Mouse (Mus musculus): ENCODE results near the gene Plac9a.
"Not testable (repeated sequence)": the region's sequence is repeated elsewhere in the genome, so short reads cannot be mapped to it uniquely, and the experiment has no call there.

Gene Plac9a

GRCm38 (mm10) chr14:25903000-25903399 is at the start of gene Plac9a:
Gene Plac9a (minus strand): TSS chr14:25903100.
- not testable (repeated sequence) for DNase-seq (ENCODE audit: low spot score in 2 of 2)

DNA sequence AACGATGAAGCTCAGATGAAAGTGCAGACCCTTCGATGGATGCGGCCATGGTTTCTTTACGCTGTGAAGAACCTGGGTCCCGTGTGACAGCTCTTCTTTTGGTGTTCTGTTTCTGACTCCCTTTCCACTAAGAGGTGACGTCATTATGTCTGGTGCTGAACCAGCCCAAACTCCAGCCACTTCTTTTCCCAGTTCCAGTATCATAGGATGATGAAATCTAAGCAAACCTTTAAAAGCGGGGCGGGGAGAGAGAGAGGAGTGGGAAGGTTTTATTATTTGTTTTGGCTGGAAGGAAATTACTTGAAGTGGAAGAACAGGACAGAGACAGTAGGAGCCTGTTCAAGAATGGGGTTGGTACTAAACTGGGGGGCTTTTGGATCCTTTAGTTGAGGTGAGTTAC is 35.1 kb upstream of the Plac9a start, which contains the start of gene Cphx1:
TSS of gene Cphx1 (plus strand) at position 301 of the 400 bp plus-strand sequence.
- DNase-seq (ENCODE audit: low spot score in 2 of 2) = not testable (repeated sequence)

- not testable (repeated sequence) for DNase-seq (ENCODE audit: low spot score in 2 of 2)
These were observed 34.1 kb upstream of the Plac9a start for GRCm38 (mm10) chr14:25936867-25937630.

GRCm38 (mm10) chr14:25927562-25927881 is 24.6 kb upstream of the Plac9a start, which contains the start of gene Tmem254a:
Gene Tmem254a (minus strand): TSS chr14:25927672.
- not testable (repeated sequence) for DNase-seq (ENCODE audit: low spot score in 2 of 2)

DNA sequence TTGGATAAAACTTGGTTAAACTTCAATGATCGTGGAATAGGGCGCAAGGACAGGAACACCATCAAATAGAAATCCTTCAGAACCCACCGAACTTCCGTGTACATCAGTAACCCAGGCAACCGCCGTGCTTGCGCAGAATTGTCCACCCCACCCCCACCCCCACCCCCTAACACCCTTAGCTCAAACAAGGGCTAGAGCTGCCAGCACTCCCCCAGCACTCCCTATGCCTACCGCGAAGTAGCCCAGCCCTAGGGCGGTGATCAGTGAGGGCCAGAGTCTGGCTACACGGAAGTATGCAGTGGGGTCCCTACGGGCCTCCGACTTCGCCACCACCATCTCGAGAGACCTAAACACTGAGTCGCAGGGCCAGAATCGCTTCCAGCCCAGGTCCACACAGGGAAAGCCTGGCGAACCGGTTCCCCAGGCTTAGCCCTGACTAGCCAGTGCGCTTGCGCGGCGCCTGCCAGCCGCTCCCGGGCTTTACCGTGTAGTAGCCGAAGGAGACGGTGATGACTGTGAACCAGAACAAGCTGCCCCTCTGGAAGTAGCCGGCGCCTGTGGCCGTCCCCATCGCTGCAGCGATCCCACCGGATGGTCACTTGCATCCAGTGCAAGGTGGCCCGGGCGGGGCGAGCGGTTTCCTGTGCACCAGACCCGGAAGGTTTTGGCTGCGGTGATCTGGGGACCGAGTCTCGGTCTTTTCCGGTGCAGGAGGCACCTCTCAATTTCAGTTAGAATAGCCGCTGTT is 24.1 kb upstream of the Plac9a start:
- not testable (repeated sequence) for DNase-seq (ENCODE audit: low spot score in 2 of 2)

DNA sequence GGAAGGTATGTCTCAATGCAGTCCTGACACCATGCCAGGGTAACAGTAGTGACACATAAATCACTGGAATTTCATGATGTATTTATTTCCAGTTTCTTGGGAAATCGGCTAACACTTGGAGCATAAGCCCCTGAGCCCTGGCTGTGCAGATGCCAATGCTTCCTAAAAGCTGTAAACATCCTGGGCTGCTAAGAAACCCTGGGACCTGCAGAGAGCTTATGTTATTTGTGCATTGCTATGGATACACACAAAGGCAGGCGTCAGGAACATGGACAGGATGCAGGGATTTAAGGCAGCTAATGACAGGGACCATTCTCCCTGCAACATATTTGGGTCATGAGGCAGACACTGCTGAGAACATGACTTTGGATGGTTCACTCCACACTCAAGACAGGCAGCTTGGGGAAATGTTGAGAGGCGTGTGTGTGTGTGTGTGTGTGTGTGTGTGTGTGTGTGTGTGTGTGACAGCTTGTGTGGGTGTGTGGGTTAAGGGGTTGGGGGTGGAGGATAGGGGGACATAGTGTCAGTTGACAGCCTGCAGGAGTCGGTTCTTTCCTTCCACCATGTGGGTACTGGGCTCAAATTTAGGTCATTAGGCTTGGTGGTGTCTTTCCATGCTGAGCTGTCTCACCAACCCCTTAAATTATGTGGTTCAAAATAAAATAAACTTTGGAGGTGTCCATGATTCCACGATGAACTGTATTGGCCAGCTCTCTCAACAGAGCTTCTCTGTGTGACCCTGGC is 15.7 kb upstream of the Plac9a start:
- not testable (repeated sequence) for DNase-seq (ENCODE audit: low spot score in 2 of 2)

DNA sequence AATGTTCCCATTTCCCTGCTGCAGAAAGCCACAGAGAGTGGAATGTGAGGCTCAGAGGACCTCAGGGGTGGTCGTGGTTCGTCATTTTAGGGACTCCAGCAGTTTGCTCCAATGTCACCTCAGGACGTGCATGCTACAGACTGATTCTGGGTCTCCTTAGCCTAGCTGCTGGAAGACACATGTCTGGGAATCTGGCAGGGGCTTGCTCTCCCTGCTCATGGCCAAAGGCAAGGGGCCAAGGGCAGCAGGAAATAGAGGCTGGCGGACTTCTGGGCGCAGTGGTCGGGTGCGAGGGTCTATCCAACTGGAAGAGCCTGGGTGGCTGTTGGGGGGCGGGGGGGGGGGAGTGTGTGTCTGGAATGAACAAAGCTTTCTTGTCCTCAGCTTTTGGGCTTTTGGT is 6.1 kb upstream of the Plac9a start:
- not testable (repeated sequence) for DNase-seq (ENCODE audit: low spot score in 2 of 2)

- not testable (repeated sequence) for DNase-seq (ENCODE audit: low spot score in 2 of 2)
These were observed 4.4 kb upstream of the Plac9a start for GRCm38 (mm10) chr14:25907272-25907671.

GRCm38 (mm10) chr14:25905243-25905642 is 2.3 kb upstream of the Plac9a start:
- DNase-seq (ENCODE audit: low spot score in 2 of 2) = not testable (repeated sequence)

GRCm38 (mm10) chr14:25895686-25896085 is 7.2 kb downstream of the Plac9a start:
- DNase-seq (ENCODE audit: low spot score in 2 of 2) = not testable (repeated sequence)

- not testable (repeated sequence) for DNase-seq (ENCODE audit: low spot score in 2 of 2)
These were observed 8.3 kb downstream of the Plac9a start for GRCm38 (mm10) chr14:25894566-25894965.

- not testable (repeated sequence) for DNase-seq (ENCODE audit: low spot score in 2 of 2)
These were observed 17.0 kb downstream of the Plac9a start for GRCm38 (mm10) chr14:25885886-25886285.

DNA sequence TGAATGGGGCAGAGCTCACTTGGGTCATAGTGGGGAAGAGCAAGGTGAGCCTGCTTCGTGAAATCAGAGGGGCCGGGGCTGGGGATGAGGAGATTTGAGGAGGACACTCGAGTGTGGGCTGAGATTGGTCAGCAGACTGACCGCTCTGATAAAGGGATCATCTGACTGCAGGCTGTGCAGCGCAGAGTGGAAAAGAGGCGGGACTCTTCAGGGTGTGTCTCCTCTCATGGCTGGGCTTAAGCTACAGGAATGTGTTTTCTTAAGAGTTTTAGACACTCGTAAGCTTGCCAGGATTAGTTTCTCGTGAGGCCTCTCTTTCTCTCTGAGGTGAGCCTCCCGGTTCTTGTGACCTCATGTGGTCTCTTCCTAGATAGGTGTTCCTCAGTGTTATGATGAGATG is 21.1 kb downstream of the Plac9a start:
- not testable (repeated sequence) for DNase-seq (ENCODE audit: low spot score in 2 of 2)

- not testable (repeated sequence) for DNase-seq (ENCODE audit: low spot score in 2 of 2)
These were observed 26.3 kb downstream of the Plac9a start for GRCm38 (mm10) chr14:25876640-25877039.

- DNase-seq (ENCODE audit: low spot score in 2 of 2) = no peak
These were observed 30.2 kb downstream of the Plac9a start for GRCm38 (mm10) chr14:25872461-25873415.

DNA sequence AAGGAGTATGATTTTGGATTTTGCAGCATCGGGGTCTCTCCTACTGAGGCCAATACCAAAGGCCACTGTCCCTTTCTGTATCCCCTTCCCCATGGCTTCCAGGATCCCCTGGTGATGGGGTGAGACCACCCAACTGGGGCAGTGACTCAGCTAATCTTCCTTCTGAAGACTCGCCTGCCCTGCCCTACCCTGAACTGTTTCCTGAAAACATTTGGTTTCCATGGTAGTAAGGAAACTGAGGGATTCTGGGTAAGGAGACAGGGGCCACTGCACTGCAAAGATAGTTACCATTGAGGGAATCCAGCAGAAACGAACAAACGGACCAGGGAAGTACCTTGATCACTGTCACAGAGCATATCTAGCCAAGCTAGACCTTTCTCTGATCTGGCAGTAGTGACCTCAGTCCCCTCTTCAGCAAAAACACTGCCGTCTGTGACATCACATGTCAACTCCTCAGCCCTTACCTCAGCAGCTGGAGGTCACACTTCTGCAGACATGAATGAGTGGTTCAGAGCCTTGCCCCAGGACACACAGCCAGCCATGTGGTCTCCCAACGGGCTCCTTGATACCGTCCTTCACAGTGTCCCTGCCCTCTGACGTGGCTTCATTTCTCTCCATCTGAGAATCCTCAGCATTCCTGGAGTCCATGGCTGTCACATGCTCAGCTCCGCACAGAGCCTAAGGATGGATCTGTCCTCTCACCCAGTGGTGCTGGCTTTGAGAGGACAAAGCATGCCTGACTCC is 33.6 kb downstream of the Plac9a start:
- DNase-seq (ENCODE audit: low spot score in 2 of 2) = no peak

- DNase-seq (ENCODE audit: low spot score in 2 of 2) = no peak
These were observed 34.2 kb downstream of the Plac9a start for GRCm38 (mm10) chr14:25868706-25869105.

DNA sequence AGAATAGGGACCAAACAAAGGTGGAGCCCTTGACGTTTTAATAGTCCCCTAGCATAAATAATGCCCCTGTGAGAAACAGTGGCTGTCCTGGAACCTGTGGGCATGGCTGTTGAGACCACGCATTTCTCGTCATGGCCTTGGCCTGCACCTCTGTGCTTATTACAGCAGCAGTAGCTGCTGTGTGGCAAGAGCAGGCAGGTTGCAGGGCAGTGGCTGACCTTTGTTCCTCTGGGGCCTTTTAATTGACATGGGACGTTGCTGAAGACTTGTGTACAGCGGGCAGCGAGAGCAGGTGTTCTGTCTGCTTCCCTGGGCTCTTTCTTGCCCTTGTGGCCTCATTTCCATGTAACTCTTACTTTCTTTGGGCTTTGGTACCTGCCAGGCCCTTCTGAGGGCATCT is 35.1 kb downstream of the Plac9a start:
- no peak for DNase-seq (ENCODE audit: low spot score in 2 of 2)

DNA sequence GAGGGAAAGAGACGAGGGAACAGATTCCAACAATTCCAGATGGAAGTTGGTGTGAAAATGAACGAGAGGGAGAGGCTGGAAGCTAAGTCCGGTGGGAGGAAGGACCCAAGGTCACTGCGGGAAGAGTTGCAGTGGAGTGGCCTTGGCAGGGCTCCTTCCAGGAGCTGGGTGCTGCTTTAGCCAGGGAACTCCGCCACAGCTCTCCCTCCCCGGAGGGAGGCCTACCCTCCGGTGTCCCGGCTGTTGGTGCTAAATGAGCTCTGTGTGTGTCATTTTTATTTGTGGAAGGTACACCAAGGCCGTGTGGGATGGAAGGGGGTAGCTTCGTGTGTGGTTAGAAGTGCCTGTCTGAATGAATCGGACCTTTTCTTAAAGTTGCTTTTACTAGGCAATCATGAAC is 36.1 kb downstream of the Plac9a start:
- DNase-seq (ENCODE audit: low spot score in 2 of 2) = no peak

DNA sequence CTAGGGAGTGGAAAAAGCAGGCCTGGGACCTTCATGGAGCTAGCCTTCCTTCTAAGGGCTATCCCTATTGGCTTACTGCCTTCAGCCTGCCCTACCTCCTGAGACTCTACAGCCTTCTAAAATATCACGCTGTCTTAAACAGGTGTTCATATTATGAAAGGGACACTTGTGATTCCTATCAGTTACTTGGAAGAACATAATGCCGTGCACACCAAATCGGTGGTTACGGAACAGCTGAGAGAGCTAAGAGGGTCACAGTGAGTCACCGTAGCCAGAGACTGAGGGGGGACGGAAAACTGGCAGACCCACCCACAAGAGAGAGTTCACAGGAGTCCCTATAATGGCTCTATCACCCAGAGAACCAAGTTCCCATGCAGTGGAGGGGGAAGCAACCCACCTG is 36.5 kb downstream of the Plac9a start:
- DNase-seq (ENCODE audit: low spot score in 2 of 2) = no peak
